Mouse (Mus musculus) hindbrain, embryonic 16.5 days (tissue): ENCODE data around the gene Camta1. TPM values are rescaled to one million over a fixed set of nuclear protein-coding genes. Genes with fewer than 3 reads are reported as not detected.

Experiments used
- ATAC-seq: fragments of 200-750 bp; cut with Nextera tagmentation; 2 replicates; pipeline ENCODE4 v1.8.0; 2017; ENCODE audit warnings: moderate TSS enrichment, moderate library complexity
- H3K27ac ChIP-seq: fragments of 300-500 bp; sonication (generic); 2 replicates; pipeline ENCODE4 v1.5.1; 2014; ENCODE audit warnings: low read depth, mild to moderate bottlenecking, control low read depth, low read length, moderate library complexity
- H3K27me3 ChIP-seq: fragments of 300-500 bp; sonication (generic); replicated peaks from 2 replicates; pipeline ENCODE4 v1.6.1; 2014; ENCODE audit warnings: low read length; ENCODE audit not compliant: control insufficient read depth, insufficient read depth
- H3K36me3 ChIP-seq: fragments of 300-500 bp; sonication (generic); 2 replicates; pipeline ENCODE4 v1.6.1; 2014; ENCODE audit warnings: mild to moderate bottlenecking, low read length, moderate library complexity, mixed read lengths; ENCODE audit not compliant: control insufficient read depth, insufficient read depth
- H3K4me1 ChIP-seq: fragments of 300-500 bp; sonication (generic); 2 replicates; pipeline ENCODE4 v1.6.1; 2014; ENCODE audit warnings: low read depth, low read length; ENCODE audit not compliant: control insufficient read depth, insufficient read depth
- H3K4me2 ChIP-seq: fragments of 300-500 bp; sonication (generic); 2 replicates; pipeline ENCODE4 v1.6.1; 2014; ENCODE audit warnings: mild to moderate bottlenecking, low read length, control low read depth, moderate library complexity
- H3K4me3 ChIP-seq: fragments of 300-500 bp; sonication (generic); 2 replicates; pipeline ENCODE4 v1.5.1; 2014; ENCODE audit warnings: mild to moderate bottlenecking, low read length, control low read depth, moderate library complexity
- H3K9ac ChIP-seq: fragments of 300-500 bp; sonication (generic); 2 replicates; pipeline ENCODE4 v1.6.1; 2014; ENCODE audit warnings: low read depth, mild to moderate bottlenecking, control low read depth, low read length, moderate library complexity
- H3K9me3 ChIP-seq: fragments of 300-500 bp; sonication (generic); 2 replicates; pipeline ENCODE4 v1.6.1; 2014; ENCODE audit warnings: mild to moderate bottlenecking, low read length, moderate library complexity; ENCODE audit not compliant: control insufficient read depth
- WGBS: fragments of 180-500 bp; shearing (Covaris S2); extraction: QIAGEN DNeasy Blood & Tissue Kit; methylation state at CpG from one replicate; pipeline ENCODE4 v1.1.7; 2014; 5-methylcytosine and 5-hydroxymethylcytosine counted together
- polyA plus RNA-seq: library from polyadenylated mRNA; unstranded; fragments of >200 nt; fragmentation: Nextera tagmentation; extraction: Ambion mirVana; gene quantifications from 2 replicates; pipeline ENCODE4 v1.2.1, GENCODE M21; 2015

Gene Camta1
- polyA plus RNA-seq, 1 experiment from 2014 or later: 153 TPM

DNA sequence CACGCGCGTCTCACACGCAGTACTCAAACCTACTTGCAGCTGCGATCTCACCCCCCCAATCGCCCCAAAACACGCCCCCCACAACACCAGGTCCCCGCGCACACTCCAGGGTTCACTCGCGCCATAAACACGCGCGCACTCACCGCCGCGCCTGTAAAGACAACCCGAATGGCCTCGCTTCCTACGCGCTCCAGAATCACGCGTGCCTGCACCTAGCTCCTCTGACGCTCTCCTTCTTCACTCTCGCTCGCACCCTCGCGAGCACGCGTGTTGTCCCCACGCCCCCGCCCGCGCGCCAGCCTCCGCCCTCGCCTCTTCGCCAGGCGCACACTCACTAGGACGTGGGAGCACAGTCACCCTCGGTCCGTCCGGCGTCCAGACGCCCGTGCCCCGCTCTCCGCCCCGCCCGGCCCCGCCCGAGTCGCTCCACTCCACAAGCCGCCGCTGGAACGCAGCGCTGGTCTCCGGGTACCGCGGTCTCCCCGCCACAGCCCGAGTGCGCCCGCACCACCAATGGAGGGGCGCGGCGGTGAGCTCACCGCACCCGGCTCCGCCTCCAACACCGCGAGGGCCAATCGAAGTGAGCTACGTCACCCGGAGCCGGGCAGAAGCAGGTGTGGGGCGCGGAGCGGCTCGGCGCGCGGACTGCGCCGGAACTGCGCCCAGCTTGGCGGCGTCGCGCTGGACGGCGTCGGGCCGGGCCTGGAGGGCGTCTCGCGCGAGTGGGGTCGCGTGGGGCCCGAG, 753.5 kb downstream of the Camta1 start:
- WGBS: under 1% methylated on average over 91 of the region's 101 CpGs
- H3K4me3 ChIP-seq: peak overlapping the region; percentile 85
- peak; percentile 98 for ATAC-seq
- peak overlapping the region; percentile 97 for H3K27ac ChIP-seq
- H3K9me3 ChIP-seq: no peaks in the 10 kb centered on the region
- peak overlapping the region; percentile 64 for H3K4me2 ChIP-seq
- peak overlapping the region; percentile 94 for H3K9ac ChIP-seq
- H3K27me3 ChIP-seq: no peaks in the 10 kb centered on the region
- peaks cover 26% of the 10 kb centered on the region for H3K4me1 ChIP-seq
- H3K36me3 ChIP-seq: no peaks in the 10 kb centered on the region

- Histone ChIP-seq H3K27me3 (no peaks in the 10 kb centered on the region), H3K4me1 (peaks cover 33% of the 10 kb centered on the region), H3K9me3 (no peaks in the 10 kb centered on the region), H3K27ac (peak overlapping the region; percentile 97), H3K36me3 (no peaks in the 10 kb centered on the region), H3K4me2 (peak overlapping the region; percentile 64), H3K9ac (peak overlapping the region; percentile 94), H3K4me3 (peak overlapping the region; percentile 85)
- WGBS: 1% methylated on average over 56 of the region's 60 CpGs
- peak; percentile 49 for ATAC-seq
Observed at GRCm38 (mm10) chr4:151107131-151108001, 754.3 kb downstream of the Camta1 start.

DNA sequence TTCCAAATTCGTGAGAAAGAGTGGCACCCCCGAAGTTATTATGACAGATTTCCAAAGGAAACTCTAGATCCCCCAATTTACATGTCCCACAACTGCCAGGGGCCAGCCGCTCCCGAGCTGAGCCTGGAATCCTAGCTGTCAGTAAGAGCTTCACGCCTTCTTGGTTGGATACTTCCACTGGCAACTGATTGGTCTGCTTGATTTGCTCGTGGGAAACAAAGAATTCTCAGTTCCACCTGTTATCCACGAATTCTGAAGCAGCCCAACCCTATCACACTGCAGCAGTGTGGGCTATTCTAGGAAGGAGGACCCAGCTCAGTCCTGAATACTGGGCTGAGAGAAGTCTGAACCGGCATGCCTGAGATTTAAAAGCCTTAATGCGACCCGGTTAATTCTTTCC, 755.2 kb downstream of the Camta1 start:
- Histone ChIP-seq H3K4me3 (peak overlapping the region; percentile 85), H3K27me3 (no peaks in the 10 kb centered on the region), H3K4me1 (peaks cover 41% of the 10 kb centered on the region), H3K4me2 (peak overlapping the region; percentile 64), H3K27ac (no peak overlapping the region; the same call in 1 of the 2 replicates), H3K36me3 (no peaks in the 10 kb centered on the region), H3K9ac (peak overlapping the region; percentile 15), H3K9me3 (no peaks in the 10 kb centered on the region)
- ATAC-seq: no peak
- WGBS: 25% methylated on average over 10 of the region's 10 CpGs

GRCm38 (mm10) chr4:151105886-151106285, 755.8 kb downstream of the Camta1 start:
- H3K9ac ChIP-seq: no peak overlapping the region
- H3K4me3 ChIP-seq: peak overlapping the region; percentile 85
- WGBS: 48% methylated on average over 6 of the region's 6 CpGs
- H3K9me3 ChIP-seq: no peaks in the 10 kb centered on the region
- H3K27ac ChIP-seq: no peak overlapping the region
- H3K4me2 ChIP-seq: peak overlapping the region; percentile 64
- no peak for ATAC-seq
- H3K36me3 ChIP-seq: no peaks in the 10 kb centered on the region
- H3K27me3 ChIP-seq: no peaks in the 10 kb centered on the region
- peaks cover 41% of the 10 kb centered on the region for H3K4me1 ChIP-seq

DNA sequence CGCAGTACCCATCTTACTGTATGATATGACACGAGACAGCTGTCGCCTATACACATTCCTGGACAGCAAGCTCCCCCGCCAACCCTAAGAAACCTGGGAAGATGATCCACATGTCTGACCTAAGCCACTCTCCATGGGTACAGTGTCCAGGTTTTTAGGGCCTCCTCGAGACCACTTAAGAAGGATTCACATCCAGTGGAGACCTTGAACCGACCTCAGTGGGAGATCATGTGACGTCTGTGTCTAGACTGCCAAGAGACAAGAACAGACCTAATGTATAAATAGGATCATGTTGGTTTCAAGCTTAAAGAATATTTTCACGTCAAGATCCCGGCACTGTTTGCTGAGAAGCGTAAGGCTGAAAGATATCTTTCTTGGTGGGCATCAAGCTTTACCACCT, 757.5 kb downstream of the Camta1 start:
- H3K27me3 ChIP-seq: no peaks in the 10 kb centered on the region
- H3K9me3 ChIP-seq: no peaks in the 10 kb centered on the region
- peaks cover 43% of the 10 kb centered on the region for H3K4me1 ChIP-seq
- H3K4me3 ChIP-seq: no peak overlapping the region
- no peak for ATAC-seq
- H3K36me3 ChIP-seq: no peaks in the 10 kb centered on the region
- no peak overlapping the region for H3K27ac ChIP-seq
- 80% methylated on average over 10 of the region's 10 CpGs for WGBS
- H3K4me2 ChIP-seq: peak overlapping the region; percentile 20
- H3K9ac ChIP-seq: no peak overlapping the region

- no peaks in the 10 kb centered on the region for H3K9me3 ChIP-seq
- no peak overlapping the region for H3K4me3 ChIP-seq
- H3K27ac ChIP-seq: peak overlapping the region; percentile 14; the same call in 1 of the 2 replicates
- H3K36me3 ChIP-seq: no peaks in the 10 kb centered on the region
- no peak overlapping the region for H3K9ac ChIP-seq
- ATAC-seq: no peak
- 71% methylated on average over 11 of the region's 11 CpGs for WGBS
- peaks cover 38% of the 10 kb centered on the region for H3K4me1 ChIP-seq
- H3K4me2 ChIP-seq: peak overlapping the region; percentile 20; the same call in 1 of the 2 replicates
- no peaks in the 10 kb centered on the region for H3K27me3 ChIP-seq
Observed at GRCm38 (mm10) chr4:151103646-151104045, 758.0 kb downstream of the Camta1 start.

GRCm38 (mm10) chr4:151097104-151097438, 764.6 kb downstream of the Camta1 start:
- no peak overlapping the region for H3K4me2 ChIP-seq
- H3K4me1 ChIP-seq: peaks cover 13% of the 10 kb centered on the region
- 88% methylated on average over 11 of the region's 11 CpGs for WGBS
- no peak overlapping the region for H3K4me3 ChIP-seq
- no peak overlapping the region for H3K27ac ChIP-seq
- ATAC-seq: no peak
- no peaks in the 10 kb centered on the region for H3K27me3 ChIP-seq
- no peaks in the 10 kb centered on the region for H3K36me3 ChIP-seq
- H3K9ac ChIP-seq: no peak overlapping the region
- H3K9me3 ChIP-seq: no peaks in the 10 kb centered on the region

DNA sequence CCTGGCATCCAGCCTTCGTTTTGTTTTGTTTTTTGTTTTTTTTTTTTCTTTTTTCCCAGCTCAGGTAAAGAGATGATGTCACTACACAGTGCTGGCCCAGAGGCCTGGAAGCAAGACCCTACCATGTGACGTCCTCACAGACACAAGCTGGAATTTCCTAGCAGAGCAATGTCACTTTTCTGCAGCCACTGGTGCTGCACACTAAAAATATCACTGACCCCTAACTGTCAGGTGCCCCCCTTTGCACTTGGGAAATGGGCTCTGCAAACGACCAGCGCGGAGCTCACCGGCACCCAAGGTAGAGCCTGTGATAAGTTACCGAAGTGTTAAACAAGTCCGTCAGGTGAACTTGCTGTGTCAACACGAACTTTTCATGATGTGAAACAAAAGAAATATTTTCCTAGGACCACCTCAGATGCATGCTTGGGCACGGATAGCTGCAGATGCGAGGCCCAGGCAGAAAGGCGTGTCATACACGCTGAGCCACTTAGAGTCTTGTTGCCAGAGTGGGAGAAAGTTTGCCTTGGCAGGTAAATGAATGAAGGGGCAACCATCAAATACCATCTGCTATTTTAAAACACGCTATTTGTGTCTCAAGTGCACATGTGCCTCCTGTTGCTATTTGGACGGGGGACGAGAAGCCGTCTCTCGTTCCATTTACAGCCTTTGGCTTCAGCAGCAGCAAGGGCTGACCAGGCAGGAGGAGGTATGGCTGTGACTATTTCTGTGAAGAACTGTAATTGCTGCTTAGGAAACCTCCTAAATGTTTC, 765.2 kb downstream of the Camta1 start:
- Histone ChIP-seq H3K27ac (no peak overlapping the region), H3K4me2 (no peak overlapping the region), H3K27me3 (no peaks in the 10 kb centered on the region), H3K9ac (no peak overlapping the region), H3K4me1 (peaks cover 9% of the 10 kb centered on the region), H3K9me3 (no peaks in the 10 kb centered on the region), H3K36me3 (no peaks in the 10 kb centered on the region), H3K4me3 (no peak overlapping the region)
- no peak for ATAC-seq
- 78% methylated on average over 18 of the region's 18 CpGs for WGBS
